Mouse (Mus musculus): ENCODE measurements at regions not wholly inside any gene's neighbourhood (a gene's known extent, or its start where the extent isn't known, plus 50 kb on each side); places are given as distances from the start of the nearest gene placed in this dataset.

- peak; percentile 22 for DNase-seq
Observed at GRCm38 (mm10) chr8:58998081-58998480, 85.6 kb upstream of the Galntl6 start.

Data from right cerebral cortex, postnatal 4 days (tissue).